Mouse (Mus musculus): ENCODE measurements around the gene Msh4. TPM values are rescaled to one million over a fixed set of nuclear protein-coding genes. Genes with fewer than 3 reads are reported as not detected.

Gene Msh4
- polyA plus RNA-seq, 1 experiment, result 0.04 TPM

GRCm38 (mm10) chr3:153901904-153902303, 4.0 kb downstream of the Msh4 start:
- Histone ChIP-seq H3K4me1 (ENCODE audit: control insufficient read depth, insufficient read depth, insufficient read length) (no peaks in the 10 kb centered on the region; the same call in 1 of the 2 replicates), H3K4me3 (ENCODE audit: extremely low read depth, insufficient read depth, insufficient read length) (no peak overlapping the region), H3K27me3 (ENCODE audit: control insufficient read depth, insufficient read depth, low read length) (no peaks in the 10 kb centered on the region), H3K36me3 (ENCODE audit: control insufficient read depth, insufficient read depth, low read length) (peaks cover 20% of the 10 kb centered on the region), H3K27ac (ENCODE audit: insufficient read depth, low read length) (no peak overlapping the region)
- no peak for DNase-seq (ENCODE audit: low read depth in 1 of 2, low spot score in 2 of 2)
- no peak for TF ChIP-seq POLR2A (IDR thresholded peaks at IDR 0.05; ENCODE audit: low read depth, low read length)
- no peak for TF ChIP-seq CTCF (IDR thresholded peaks at IDR 0.05; ENCODE audit: extremely low read depth, insufficient read depth, insufficient read length, insufficient replicate concordance)
- WGBS, result 90% methylated on average over 1 of the region's 1 CpGs

GRCm38 (mm10) chr3:153897216-153897615, 8.7 kb downstream of the Msh4 start:
- WGBS, result 23% methylated on average over 6 of the region's 6 CpGs
- Histone ChIP-seq H3K27me3 (ENCODE audit: control insufficient read depth, insufficient read depth, low read length) (no peaks in the 10 kb centered on the region), H3K27ac (ENCODE audit: insufficient read depth, low read length) (no peak overlapping the region), H3K4me1 (ENCODE audit: control insufficient read depth, insufficient read depth, insufficient read length) (no peaks in the 10 kb centered on the region; the same call in 1 of the 2 replicates), H3K4me3 (ENCODE audit: extremely low read depth, insufficient read depth, insufficient read length) (no peak overlapping the region), H3K36me3 (ENCODE audit: control insufficient read depth, insufficient read depth, low read length) (no peaks in the 10 kb centered on the region)
- DNase-seq (ENCODE audit: low read depth in 1 of 2, low spot score in 2 of 2), result no peak
- TF ChIP-seq POLR2A (IDR thresholded peaks at IDR 0.05; ENCODE audit: low read depth, low read length), result no peak
- TF ChIP-seq CTCF (IDR thresholded peaks at IDR 0.05; ENCODE audit: extremely low read depth, insufficient read depth, insufficient read length, insufficient replicate concordance), result no peak

DNA sequence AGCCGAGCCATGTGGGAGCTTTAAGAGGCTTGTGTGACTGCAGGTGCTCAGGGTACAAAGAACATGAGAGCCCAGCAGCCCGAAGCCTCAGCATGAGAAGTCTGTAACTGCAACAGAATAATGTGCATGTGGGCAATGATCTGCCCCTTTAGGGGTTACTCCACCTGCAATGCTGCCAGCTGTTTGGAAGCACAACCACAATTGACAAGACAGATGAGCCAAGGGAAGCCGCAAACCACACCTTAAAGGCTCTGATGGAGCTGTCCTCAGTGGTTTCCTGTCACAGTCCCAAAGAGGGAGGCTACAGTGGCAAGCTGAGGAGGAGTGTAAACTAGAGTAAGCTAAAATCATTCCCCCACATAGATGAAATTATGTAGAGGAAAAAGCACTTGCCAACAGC, 10.5 kb downstream of the Msh4 start:
- Histone ChIP-seq H3K4me1 (ENCODE audit: control insufficient read depth, insufficient read depth, insufficient read length) (no peaks in the 10 kb centered on the region; the same call in 1 of the 2 replicates), H3K4me3 (ENCODE audit: extremely low read depth, insufficient read depth, insufficient read length) (no peak overlapping the region), H3K27me3 (ENCODE audit: control insufficient read depth, insufficient read depth, low read length) (no peaks in the 10 kb centered on the region), H3K36me3 (ENCODE audit: control insufficient read depth, insufficient read depth, low read length) (no peaks in the 10 kb centered on the region), H3K27ac (ENCODE audit: insufficient read depth, low read length) (no peak overlapping the region)
- no peak for TF ChIP-seq CTCF (IDR thresholded peaks at IDR 0.05; ENCODE audit: extremely low read depth, insufficient read depth, insufficient read length, insufficient replicate concordance)
- TF ChIP-seq POLR2A (IDR thresholded peaks at IDR 0.05; ENCODE audit: low read depth, low read length), result no peak
- DNase-seq (ENCODE audit: low read depth in 1 of 2, low spot score in 2 of 2), result peak in 1 of 2 experiments; percentile 14
- 17% methylated on average over 3 of the region's 3 CpGs for WGBS

DNA sequence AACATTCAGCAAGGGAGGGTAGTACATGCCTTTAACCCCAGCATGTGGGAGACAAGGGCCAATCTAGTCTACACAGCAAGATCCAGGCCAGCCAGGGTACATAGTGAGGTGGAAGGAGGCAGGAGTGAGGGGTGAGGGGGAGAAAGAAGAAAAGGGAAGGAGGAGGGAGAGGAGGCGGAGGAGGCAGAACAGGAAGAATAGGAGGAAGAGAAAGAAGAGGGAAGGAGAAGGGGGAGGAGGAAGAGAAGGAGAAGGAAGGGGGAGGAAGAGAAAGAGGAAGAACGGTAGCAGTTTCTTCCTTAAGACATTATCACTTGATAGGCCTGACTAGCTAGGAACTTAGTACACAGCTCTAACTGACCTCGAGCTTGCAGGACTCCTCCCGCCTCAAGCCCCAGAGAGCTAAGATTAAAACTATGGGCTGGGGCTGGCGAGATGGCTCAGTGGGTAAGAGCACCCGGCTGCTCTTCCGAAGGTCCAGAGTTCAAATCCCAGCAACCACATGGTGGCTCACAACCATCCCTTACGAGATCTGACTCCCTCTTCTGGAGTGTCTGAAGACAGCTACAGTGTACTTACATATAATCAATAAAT, 16.7 kb downstream of the Msh4 start:
- WGBS, result 62% methylated on average over 8 of the region's 8 CpGs
- DNase-seq (ENCODE audit: low read depth in 1 of 2, low spot score in 2 of 2), result no peak
- Histone ChIP-seq H3K27me3 (ENCODE audit: control insufficient read depth, insufficient read depth, low read length) (no peaks in the 10 kb centered on the region), H3K27ac (ENCODE audit: insufficient read depth, low read length) (no peak overlapping the region), H3K36me3 (ENCODE audit: control insufficient read depth, insufficient read depth, low read length) (no peaks in the 10 kb centered on the region), H3K4me3 (ENCODE audit: extremely low read depth, insufficient read depth, insufficient read length) (no peak overlapping the region), H3K4me1 (ENCODE audit: control insufficient read depth, insufficient read depth, insufficient read length) (no peaks in the 10 kb centered on the region)
- TF ChIP-seq CTCF (IDR thresholded peaks at IDR 0.05; ENCODE audit: extremely low read depth, insufficient read depth, insufficient read length, insufficient replicate concordance) (no peak), POLR2A (IDR thresholded peaks at IDR 0.05; ENCODE audit: low read depth, low read length) (no peak)

- no peak for DNase-seq (ENCODE audit: low read depth in 1 of 2, low spot score in 2 of 2)
- no peaks in the 10 kb centered on the region for H3K27me3 ChIP-seq (ENCODE audit: control insufficient read depth, insufficient read depth, low read length)
- no peak for TF ChIP-seq CTCF (IDR thresholded peaks at IDR 0.05; ENCODE audit: extremely low read depth, insufficient read depth, insufficient read length, insufficient replicate concordance)
- no peak for TF ChIP-seq POLR2A (IDR thresholded peaks at IDR 0.05; ENCODE audit: low read depth, low read length)
- 78% methylated on average over 6 of the region's 6 CpGs for WGBS
- no peak overlapping the region for H3K27ac ChIP-seq (ENCODE audit: insufficient read depth, low read length)
- H3K36me3 ChIP-seq (ENCODE audit: control insufficient read depth, insufficient read depth, low read length), result no peaks in the 10 kb centered on the region
- H3K4me3 ChIP-seq (ENCODE audit: extremely low read depth, insufficient read depth, insufficient read length), result no peak overlapping the region
- no peaks in the 10 kb centered on the region for H3K4me1 ChIP-seq (ENCODE audit: control insufficient read depth, insufficient read depth, insufficient read length)
Observed at GRCm38 (mm10) chr3:153888141-153888540, 17.8 kb downstream of the Msh4 start.

- Histone ChIP-seq H3K4me3 (ENCODE audit: extremely low read depth, insufficient read depth, insufficient read length) (no peak overlapping the region), H3K27me3 (ENCODE audit: control insufficient read depth, insufficient read depth, low read length) (no peaks in the 10 kb centered on the region), H3K36me3 (ENCODE audit: control insufficient read depth, insufficient read depth, low read length) (no peaks in the 10 kb centered on the region), H3K4me1 (ENCODE audit: control insufficient read depth, insufficient read depth, insufficient read length) (no peaks in the 10 kb centered on the region), H3K27ac (ENCODE audit: insufficient read depth, low read length) (no peak overlapping the region)
- no peak for TF ChIP-seq CTCF (IDR thresholded peaks at IDR 0.05; ENCODE audit: extremely low read depth, insufficient read depth, insufficient read length, insufficient replicate concordance)
- TF ChIP-seq POLR2A (IDR thresholded peaks at IDR 0.05; ENCODE audit: low read depth, low read length), result no peak
- DNase-seq (ENCODE audit: low read depth in 1 of 2, low spot score in 2 of 2), result no peak
Observed at GRCm38 (mm10) chr3:153886296-153886695, 19.6 kb downstream of the Msh4 start.

GRCm38 (mm10) chr3:153871396-153871795, 34.5 kb downstream of the Msh4 start:
- H3K36me3 ChIP-seq (ENCODE audit: control insufficient read depth, insufficient read depth, low read length), result no peaks in the 10 kb centered on the region
- WGBS, result 89% methylated on average over 5 of the region's 5 CpGs
- H3K4me3 ChIP-seq (ENCODE audit: extremely low read depth, insufficient read depth, insufficient read length), result no peak overlapping the region
- TF ChIP-seq CTCF (IDR thresholded peaks at IDR 0.05; ENCODE audit: extremely low read depth, insufficient read depth, insufficient read length, insufficient replicate concordance) (no peak), POLR2A (IDR thresholded peaks at IDR 0.05; ENCODE audit: low read depth, low read length) (no peak)
- H3K27me3 ChIP-seq (ENCODE audit: control insufficient read depth, insufficient read depth, low read length), result no peaks in the 10 kb centered on the region
- DNase-seq (ENCODE audit: low read depth in 1 of 2, low spot score in 2 of 2), result no peak
- no peaks in the 10 kb centered on the region for H3K4me1 ChIP-seq (ENCODE audit: control insufficient read depth, insufficient read depth, insufficient read length)
- no peak overlapping the region for H3K27ac ChIP-seq (ENCODE audit: insufficient read depth, low read length)
